Mouse (Mus musculus): Measurements from ENCODE around the gene Myoz2. TPM values are rescaled to one million over a fixed set of nuclear protein-coding genes. Genes with fewer than 3 reads are reported as not detected.

Myoz2 gene
- total RNA-seq, 2 experiments from 2014 or later: 1,201 to 1,221 TPM

- no peak for DNase-seq
- intact Hi-C loops (cut with DNase I): no loop called here
Measured at GRCm38 (mm10) chr3:123009417-123009816, 25.4 kb downstream of the Myoz2 start.

- DNase-seq: no peak
- intact Hi-C loops (cut with DNase I): no loop called here
Measured at GRCm38 (mm10) chr3:123007386-123007785, 27.4 kb downstream of the Myoz2 start.

GRCm38 (mm10) chr3:123001053-123001452, 33.8 kb downstream of the Myoz2 start:
- DNase-seq: no peak
- intact Hi-C loops (cut with DNase I): no loop called here

DNA sequence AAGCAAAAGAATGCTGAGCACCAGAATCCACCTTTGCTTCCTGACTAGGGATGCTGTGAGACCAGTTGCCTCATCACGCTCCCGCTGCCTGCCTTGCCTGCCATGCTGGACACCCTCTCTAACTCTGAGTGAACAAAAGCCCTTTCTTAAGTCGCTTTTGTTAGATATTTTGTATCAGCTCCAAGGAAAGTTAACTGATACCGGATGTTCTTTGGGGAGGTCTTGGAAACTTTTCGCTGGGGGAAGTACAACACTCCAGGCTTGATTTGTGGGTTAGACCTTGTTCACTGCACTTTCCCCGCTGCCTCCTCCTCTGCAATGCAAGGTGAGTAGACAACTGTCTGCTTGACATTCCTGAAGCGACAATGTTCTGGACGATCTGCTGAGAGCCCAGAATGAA, 36.3 kb downstream of the Myoz2 start:
- DNase-seq: no peak
- intact Hi-C loops (cut with DNase I): no loop called here

DNA sequence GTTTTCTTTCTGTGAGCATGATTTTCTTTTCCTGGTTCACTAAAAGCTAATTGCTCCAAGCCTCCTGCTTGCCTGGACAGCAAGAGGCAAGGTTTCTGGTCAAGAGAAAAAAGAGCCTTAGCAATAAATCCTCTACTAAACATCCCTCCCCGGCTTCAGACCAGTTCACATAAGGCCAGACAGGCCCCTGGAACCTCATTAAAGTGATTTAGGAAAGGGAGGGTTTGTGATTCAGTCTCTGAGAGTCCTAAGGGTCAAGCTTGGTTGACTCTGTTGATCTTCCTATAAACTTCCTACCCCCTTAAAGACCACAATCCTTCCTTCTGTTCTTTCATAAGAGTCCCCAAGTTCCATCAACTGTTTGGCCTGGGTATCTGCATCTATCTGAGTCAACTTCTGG, 37.8 kb downstream of the Myoz2 start:
- intact Hi-C loops (cut with DNase I): no loop called here
- DNase-seq: no peak

DNA sequence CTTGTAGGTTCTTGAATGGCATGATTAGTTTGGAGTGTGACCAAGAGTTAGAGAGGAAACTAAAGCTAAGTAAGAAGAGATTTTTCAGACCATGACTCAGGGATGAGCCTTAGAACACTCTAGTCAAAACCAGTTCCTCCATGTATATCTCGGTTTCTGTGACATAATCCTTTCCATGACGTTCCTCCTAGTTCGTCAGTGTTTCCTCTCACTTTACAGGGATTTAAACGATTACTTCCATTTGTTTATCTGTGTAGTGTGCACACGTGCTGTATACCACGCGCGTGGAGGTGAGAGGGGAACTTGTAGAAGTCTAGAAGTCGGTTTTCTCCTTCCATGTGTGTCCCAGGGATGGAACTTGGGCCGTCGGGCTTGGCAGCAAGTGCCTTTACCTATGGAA, 47.9 kb downstream of the Myoz2 start:
- no peak for DNase-seq
- intact Hi-C loops (cut with DNase I): loop anchor here (5.0 kb wide), 1 partner anchor 170 kb away; no protein-coding TSS in a partner anchor

DNA sequence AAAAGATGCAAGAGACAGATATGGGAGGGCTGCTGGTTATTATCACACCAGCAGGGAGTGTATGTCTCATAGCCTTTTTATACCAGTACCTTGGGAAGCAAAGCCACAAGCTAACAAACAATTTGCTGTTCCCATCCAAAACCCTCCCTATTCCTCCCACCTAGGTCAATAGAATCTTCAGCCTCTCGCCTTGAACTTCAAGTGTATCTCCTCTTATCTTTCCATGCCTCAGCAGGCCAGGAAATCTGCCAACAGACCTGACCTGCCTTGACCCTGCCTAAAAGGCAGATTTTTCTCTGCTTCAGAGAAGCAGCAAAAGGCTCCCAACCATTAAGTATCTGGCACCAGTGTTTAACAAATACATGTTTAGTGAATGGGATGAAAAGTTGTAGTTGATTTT, 48.4 kb downstream of the Myoz2 start:
- intact Hi-C loops (cut with DNase I): loop anchor here (5.0 kb wide), 1 partner anchor 171 kb away; no protein-coding TSS in a partner anchor
- no peak for DNase-seq

GRCm38 (mm10) chr3:122985183-122985944, 49.5 kb downstream of the Myoz2 start:
- intact Hi-C loops (cut with DNase I): loop anchor here (5.0 kb wide), 1 partner anchor 172 kb away; no protein-coding TSS in a partner anchor
- DNase-seq: peak in 1 of 2 experiments; percentile 26

- intact Hi-C loops (cut with DNase I): loop anchor here (5.0 kb wide), 2 partner anchors 37 to 173 kb away; no protein-coding TSS in a partner anchor
- DNase-seq: peak; percentile 94 to 95
Measured at GRCm38 (mm10) chr3:122984249-122985182, 50.3 kb downstream of the Myoz2 start, which contains the start of gene Usp53. Usp53 (minus strand) TSS chr3:122984510.

DNA sequence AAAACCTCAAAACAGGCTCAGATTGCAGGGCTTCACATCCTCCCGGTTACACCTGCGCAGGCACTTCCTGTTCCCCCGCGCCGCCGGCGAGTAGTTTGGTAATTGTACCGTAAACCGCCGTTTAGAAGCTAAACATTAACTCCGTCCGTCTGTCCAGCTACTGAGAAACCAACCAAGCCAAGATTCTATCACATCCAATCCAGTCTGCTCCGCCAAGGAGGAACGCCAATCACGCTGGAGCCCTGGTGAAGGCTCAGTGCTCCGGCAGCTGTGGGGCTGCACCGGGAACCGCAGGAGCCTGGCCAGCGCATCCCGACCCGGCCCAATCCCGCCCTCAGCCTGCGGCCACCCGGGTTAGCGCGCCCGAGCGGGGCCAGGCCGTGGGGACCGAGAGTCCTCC, 51.0 kb downstream of the Myoz2 start:
- intact Hi-C loops (cut with DNase I): loop anchor here (5.0 kb wide), 1 partner anchor 37 kb away; no protein-coding TSS in a partner anchor
- no peak for DNase-seq

DNA sequence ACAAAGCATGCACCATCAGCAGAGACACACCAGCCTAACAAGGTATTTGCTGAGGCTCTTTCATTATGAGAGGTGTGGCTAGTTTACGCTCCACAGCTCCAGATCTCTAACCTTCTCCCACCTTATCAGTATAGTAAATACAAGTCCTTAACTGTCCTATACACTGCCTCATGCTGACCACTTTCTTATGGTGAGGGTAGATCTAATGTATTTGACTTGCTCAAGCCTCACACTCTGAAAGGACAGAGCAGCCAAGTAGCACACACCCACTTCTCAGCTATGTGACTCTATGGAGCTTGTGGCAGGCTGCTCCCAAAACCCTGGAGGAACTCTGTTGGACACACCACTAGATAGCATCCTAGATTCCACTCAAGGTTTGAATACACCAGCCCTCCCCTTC, 58.9 kb downstream of the Myoz2 start:
- no peak for DNase-seq
- intact Hi-C loops (cut with DNase I): no loop called here

- DNase-seq: no peak
- intact Hi-C loops (cut with DNase I): no loop called here
Measured at GRCm38 (mm10) chr3:122975363-122975762, 59.5 kb downstream of the Myoz2 start.

DNA sequence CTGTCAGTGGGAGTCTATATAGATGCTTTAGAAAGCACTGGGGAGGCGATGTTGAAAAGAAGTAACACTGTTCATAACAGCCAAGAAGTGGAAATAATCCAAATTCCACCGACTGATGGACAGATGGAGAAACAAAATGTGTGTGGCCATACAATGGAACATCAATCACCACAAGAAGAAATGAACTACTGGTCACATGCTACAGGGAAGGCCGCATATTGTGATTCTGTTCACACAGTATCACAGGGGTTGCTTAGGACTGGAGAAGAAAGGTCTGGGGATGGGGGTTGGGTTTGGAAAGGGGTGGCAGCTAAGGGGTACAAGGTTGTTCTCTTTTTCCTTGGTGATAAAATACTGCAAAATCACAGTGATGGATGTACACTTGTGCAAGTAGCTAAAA, 60.0 kb downstream of the Myoz2 start:
- intact Hi-C loops (cut with DNase I): no loop called here
- DNase-seq: no peak

DNA sequence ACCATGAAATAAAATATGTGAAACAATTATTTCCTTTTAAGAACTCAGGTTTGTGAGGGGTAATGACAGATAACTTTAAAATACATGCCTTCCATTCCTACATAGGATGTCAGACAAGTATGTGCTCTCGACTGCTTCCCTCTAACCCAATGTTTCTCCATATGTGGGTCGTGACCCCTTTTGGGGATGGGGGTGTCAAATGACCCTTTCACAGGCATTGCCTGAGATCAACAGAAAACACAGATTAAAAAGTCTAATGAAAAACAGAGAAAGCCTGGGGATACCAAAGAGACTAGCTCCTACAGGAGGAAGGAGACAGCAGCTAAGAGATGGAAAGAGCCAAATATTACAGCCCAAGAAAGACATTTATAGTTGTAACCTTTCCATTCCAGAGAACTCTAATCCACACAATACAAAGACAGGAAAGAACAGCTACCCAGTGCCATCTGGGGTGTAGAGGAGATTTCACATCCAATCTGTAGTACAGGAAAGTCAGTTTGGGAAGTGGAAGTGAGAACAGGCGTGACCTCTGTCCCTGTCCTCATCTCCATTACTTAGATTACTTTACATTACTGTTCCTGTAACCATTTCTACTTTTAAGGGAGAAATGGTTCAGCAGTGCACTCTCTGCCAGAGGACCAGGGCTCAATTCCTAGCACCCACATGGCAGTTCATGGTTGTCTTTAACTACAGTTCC, 62.5 kb downstream of the Myoz2 start:
- no peak for DNase-seq
- intact Hi-C loops (cut with DNase I): no loop called here

- intact Hi-C loops (cut with DNase I): no loop called here
- DNase-seq: no peak
Measured at GRCm38 (mm10) chr3:122968391-122968790, 66.4 kb downstream of the Myoz2 start.

DNA sequence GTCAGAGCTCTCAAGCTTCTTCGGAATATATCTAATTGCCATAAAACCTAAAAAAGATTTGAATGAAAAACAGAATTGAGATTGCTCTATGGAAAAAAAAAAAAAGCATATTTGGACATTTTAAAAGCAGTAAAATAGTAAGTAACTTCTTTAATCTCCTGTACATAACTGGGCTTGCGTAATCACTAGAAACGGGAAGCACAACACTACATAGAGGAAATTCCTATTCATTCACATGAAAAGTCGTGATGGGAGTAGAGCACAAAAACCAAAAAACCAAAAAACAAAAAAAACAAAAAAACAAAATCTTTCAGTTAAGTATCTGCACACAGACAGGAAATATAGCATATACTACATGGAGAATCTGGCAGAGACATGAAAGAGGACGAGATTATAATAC, 70.5 kb downstream of the Myoz2 start:
- DNase-seq: no peak
- intact Hi-C loops (cut with DNase I): no loop called here

Small RNA genes within 50 kb of the gene (microRNA-seq; reads per million reads assigned to microRNA genes)
- 0 reads per million in 2 experiments for gene Gm22066

Other genes starting within 250 kb of the Myoz2 start
- not detected for gene Fabp2, start 139.9 kb downstream of the Myoz2 start, total RNA-seq (2021)
- gene Gm10959, start 115.7 kb downstream of the Myoz2 start, total RNA-seq (2021): not detected
- gene 1810037I17Rik, start 110.8 kb downstream of the Myoz2 start, total RNA-seq (2021): 10 to 100 TPM; 88.5 to 92.0 TPM
- 1 to 10 TPM; 8.3 to 8.4 TPM for gene Usp53, start 50.5 kb downstream of the Myoz2 start, total RNA-seq (2021)
- gene Synpo2, start 201.1 kb upstream of the Myoz2 start, total RNA-seq (2021): 10 to 100 TPM; 37.8 to 43.1 TPM
- gene Sec24d, start 232.4 kb upstream of the Myoz2 start, total RNA-seq (2021): 10 to 100 TPM; 65.0 to 67.8 TPM

All from heart, postnatal 10 days (tissue).